Mouse (Mus musculus) liver, embryonic 12.5 days (tissue): Measurements from ENCODE around the gene Flnb. TPM values are rescaled to one million over a fixed set of nuclear protein-coding genes. Genes with fewer than 3 reads are reported as not detected.
A peak's percentile ranks its signal among the peaks of the same experiment; 100 is the strongest.

Experiments
- ATAC-seq: fragments of 200-750 bp; cut with Nextera tagmentation; 2 replicates; pipeline ENCODE4 v1.8.0; 2017; ENCODE audit warnings: moderate number of reproducible peaks, mild to moderate bottlenecking, moderate library complexity
- H3K27ac ChIP-seq: fragments of 300-500 bp; sonication (generic); 2 replicates; pipeline ENCODE4 v1.5.1; 2016; ENCODE audit warnings: mild to moderate bottlenecking
- H3K27me3 ChIP-seq: fragments of 300-500 bp; sonication (generic); replicated peaks from 2 replicates; pipeline ENCODE4 v1.6.1; 2016; ENCODE audit warnings: mild to moderate bottlenecking, moderate library complexity
- H3K36me3 ChIP-seq: fragments of 300-500 bp; sonication (generic); 2 replicates; pipeline ENCODE4 v1.6.1; 2016; ENCODE audit warnings: mild to moderate bottlenecking, moderate library complexity
- H3K4me1 ChIP-seq: fragments of 300-500 bp; sonication (generic); 2 replicates; pipeline ENCODE4 v1.6.1; 2016
- H3K4me2 ChIP-seq: fragments of 300-500 bp; sonication (generic); 2 replicates; pipeline ENCODE4 v1.6.1; 2016; ENCODE audit warnings: mild to moderate bottlenecking, moderate library complexity
- H3K4me3 ChIP-seq: fragments of 300-500 bp; sonication (generic); 2 replicates; pipeline ENCODE4 v1.5.1; 2016; ENCODE audit warnings: mild to moderate bottlenecking, moderate library complexity
- H3K9ac ChIP-seq: fragments of 300-500 bp; sonication (generic); 2 replicates; pipeline ENCODE4 v1.6.1; 2016; ENCODE audit warnings: mild to moderate bottlenecking, moderate library complexity
- H3K9me3 ChIP-seq: fragments of 300-500 bp; sonication (generic); replicated peaks from 2 replicates; pipeline ENCODE4 v1.6.1; 2016; ENCODE audit warnings: mild to moderate bottlenecking, moderate library complexity
- WGBS: fragments of 180-500 bp; shearing (Covaris S2); methylation state at CpG from one replicate; pipeline ENCODE4 v1.1.7; 2016; ENCODE audit not compliant: insufficient replicate concordance; 5-methylcytosine and 5-hydroxymethylcytosine counted together
- polyA plus RNA-seq: library from polyadenylated mRNA; unstranded; fragments of >200 nt; fragmentation: Nextera tagmentation; extraction: Ambion mirVana; gene quantifications from 2 replicates; pipeline ENCODE4 v1.2.1, GENCODE M21; 2016

Flnb gene
- polyA plus RNA-seq, 1 experiment from 2014 or later = 7.4 TPM

DNA sequence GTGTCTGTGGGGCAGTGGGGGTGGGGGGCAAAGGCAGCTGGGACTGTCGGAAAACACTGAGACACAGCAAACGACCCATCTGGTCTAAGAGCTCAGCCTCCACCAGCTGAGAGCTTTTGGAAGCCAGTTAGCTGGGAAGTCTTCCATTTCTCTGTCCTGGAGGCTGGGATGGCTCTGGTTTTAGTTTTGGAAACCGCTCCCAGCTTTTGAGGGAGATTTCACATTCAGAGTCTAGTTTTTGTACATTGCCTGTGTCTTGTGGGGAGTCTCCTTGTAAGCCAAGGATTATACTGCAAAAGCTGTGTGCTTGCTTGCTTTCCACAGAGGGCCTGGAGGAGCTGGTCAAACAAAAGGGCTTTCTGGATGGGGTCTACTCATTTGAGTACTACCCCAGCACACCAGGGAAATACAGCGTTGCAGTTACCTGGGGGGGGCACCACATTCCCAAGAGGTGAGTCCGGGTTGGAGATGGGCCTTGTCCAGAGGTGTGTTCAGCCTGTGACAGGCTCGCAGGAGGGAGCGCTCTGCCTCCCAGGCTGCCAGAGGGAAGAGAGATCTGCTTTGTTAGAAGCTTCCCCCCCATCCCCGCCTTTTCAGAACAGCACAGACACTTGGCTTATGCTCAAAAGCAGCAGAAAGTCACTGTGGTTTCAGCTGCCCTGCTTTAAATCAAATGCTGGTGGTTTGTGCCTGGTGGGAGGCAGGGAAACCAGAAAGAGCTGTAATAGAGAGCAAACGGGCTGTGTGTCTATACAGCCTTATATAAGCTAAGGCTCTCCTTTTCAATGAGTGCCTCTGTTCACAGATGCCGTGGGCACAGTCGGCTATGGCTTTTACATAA is 71.3 kb downstream of the Flnb start:
- ATAC-seq = no peak
- Histone ChIP-seq H3K36me3 (peaks cover 49% of the 10 kb centered on the region), H3K9me3 (no peaks in the 10 kb centered on the region), H3K9ac (no peak overlapping the region), H3K4me2 (no peak overlapping the region), H3K27me3 (no peaks in the 10 kb centered on the region), H3K4me3 (no peak overlapping the region), H3K27ac (0 out of 2 replicates have a peak overlapping the region, but pooled peaks have one; percentile 33), H3K4me1 (peaks cover 17% of the 10 kb centered on the region)
- 57% methylated on average over 11 of the region's 11 CpGs for WGBS

DNA sequence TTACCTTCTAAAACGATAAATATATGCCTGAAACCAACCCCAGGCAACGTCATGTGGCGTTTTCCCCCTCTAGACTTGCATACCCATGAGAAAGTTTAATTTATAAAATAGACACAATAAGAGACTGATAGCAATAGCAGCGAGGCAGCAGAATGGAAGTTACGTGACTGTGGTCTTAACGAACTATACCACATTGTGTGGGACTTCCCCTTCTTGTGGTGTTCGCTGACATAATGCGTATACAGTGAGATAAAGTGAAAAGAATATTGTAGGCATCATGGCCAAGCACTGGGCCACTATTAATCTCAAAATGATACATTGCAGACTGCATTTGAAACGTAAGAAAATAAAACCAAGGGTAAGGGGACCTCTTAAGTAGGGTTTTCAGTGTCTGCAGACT is 72.1 kb downstream of the Flnb start:
- 31% methylated on average over 9 of the region's 9 CpGs for WGBS
- no peak overlapping the region for H3K4me2 ChIP-seq

DNA sequence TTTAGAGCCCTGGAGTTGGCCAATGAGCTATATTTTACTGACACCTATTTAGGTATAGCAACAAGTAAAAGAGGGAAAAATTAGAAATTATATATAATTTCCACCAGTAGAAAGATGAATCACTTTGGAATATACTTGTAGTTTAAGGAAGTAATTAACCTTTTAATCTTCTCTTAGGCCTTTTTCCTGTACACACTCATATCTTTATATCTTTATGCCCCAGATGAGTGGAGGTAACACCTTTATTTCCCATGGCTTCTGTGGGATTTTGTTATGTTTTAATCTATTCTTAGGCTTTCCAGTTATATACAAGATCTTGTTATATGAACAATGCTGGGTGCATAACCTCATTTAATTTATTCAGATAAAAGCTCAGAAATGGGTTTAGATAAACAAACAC is 73.6 kb downstream of the Flnb start:
- Histone ChIP-seq H3K9ac (no peak overlapping the region), H3K27me3 (no peaks in the 10 kb centered on the region), H3K4me3 (no peak overlapping the region), H3K4me2 (no peak overlapping the region), H3K36me3 (peaks cover 52% of the 10 kb centered on the region), H3K27ac (no peak overlapping the region), H3K9me3 (no peaks in the 10 kb centered on the region), H3K4me1 (peaks cover 17% of the 10 kb centered on the region)
- no peak for ATAC-seq

More for the DNA sequence above, 72.1 kb downstream of the Flnb start:
- H3K4me1 ChIP-seq = peaks cover 17% of the 10 kb centered on the region
- H3K9ac ChIP-seq = no peak overlapping the region
- no peaks in the 10 kb centered on the region for H3K9me3 ChIP-seq
- H3K4me3 ChIP-seq = no peak overlapping the region
- no peak overlapping the region for H3K27ac ChIP-seq
- H3K27me3 ChIP-seq = no peaks in the 10 kb centered on the region
- peak; percentile 58; the same call in 1 of the 2 replicates for ATAC-seq
- H3K36me3 ChIP-seq = peaks cover 52% of the 10 kb centered on the region

DNA sequence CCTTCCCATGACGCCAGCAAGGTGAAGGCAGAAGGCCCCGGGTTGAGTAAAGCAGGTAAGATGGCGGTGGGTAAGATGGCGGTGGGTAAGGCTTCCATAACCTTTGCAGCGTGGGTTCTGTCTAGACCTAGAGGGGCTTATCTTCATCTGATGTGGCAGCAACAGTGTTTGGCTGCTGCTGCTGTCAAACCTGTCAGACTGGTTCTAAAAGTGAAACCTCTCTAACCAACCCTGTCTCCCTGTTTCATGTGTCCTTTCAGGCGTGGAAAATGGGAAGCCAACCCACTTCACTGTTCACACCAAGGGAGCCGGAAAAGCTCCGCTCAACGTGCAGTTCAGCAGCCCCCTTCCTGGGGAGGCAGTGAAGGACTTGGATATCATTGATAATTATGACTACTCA is 78.4 kb downstream of the Flnb start:
- no peak for ATAC-seq
- H3K27me3 ChIP-seq = no peaks in the 10 kb centered on the region
- H3K36me3 ChIP-seq = peaks cover 60% of the 10 kb centered on the region
- no peaks in the 10 kb centered on the region for H3K9me3 ChIP-seq
- no peak overlapping the region for H3K27ac ChIP-seq
- no peak overlapping the region for H3K9ac ChIP-seq
- 72% methylated on average over 9 of the region's 9 CpGs for WGBS
- no peaks in the 10 kb centered on the region for H3K4me1 ChIP-seq
- H3K4me3 ChIP-seq = no peak overlapping the region
- H3K4me2 ChIP-seq = no peak overlapping the region

DNA sequence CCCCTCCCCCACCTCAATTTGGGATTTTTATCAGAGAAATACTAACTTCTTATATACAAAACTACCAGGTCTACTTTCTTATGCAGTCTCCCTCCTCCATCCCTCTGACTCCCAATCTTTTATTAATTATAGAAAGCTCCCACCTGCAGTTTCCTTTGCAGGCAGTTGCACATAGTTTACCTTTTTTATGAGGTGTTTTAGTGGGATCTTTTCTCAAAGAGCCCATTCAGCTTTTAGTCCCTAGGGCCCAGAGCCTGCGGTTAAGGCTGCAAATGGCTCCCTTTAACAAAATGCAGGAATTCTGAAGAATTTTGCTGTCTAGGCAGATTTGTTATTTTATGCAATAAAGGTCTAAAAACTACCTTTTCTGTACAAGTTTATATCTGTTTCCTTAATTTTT is 78.9 kb downstream of the Flnb start:
- Histone ChIP-seq H3K4me3 (no peak overlapping the region), H3K9ac (no peak overlapping the region), H3K27me3 (no peaks in the 10 kb centered on the region), H3K27ac (no peak overlapping the region), H3K4me2 (no peak overlapping the region), H3K4me1 (no peaks in the 10 kb centered on the region), H3K36me3 (peaks cover 59% of the 10 kb centered on the region), H3K9me3 (no peaks in the 10 kb centered on the region)
- no peak for ATAC-seq
- WGBS = 86% methylated on average over 1 of the region's 1 CpGs

DNA sequence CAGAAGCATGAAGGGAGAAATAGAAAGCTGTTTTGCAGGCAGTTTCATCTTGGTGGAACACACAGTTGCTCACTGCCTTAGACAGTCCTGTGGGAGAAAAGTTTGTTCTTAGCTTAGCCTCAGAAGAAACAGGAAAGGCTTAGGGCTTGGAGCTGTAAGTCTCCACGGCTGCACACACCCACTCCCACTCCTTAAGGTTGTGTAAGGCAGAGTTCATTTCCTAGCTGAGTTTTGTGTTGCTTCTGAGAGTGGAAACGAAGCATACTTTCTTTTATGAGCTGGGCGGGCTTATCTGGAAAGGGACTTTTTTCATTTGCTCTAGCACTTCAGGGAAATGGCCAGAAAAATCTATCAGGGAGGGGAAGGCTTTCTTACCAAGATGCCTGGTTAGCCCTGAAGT is 82.2 kb downstream of the Flnb start:
- Histone ChIP-seq H3K36me3 (peaks cover 33% of the 10 kb centered on the region), H3K4me2 (no peak overlapping the region), H3K27ac (no peak overlapping the region), H3K9me3 (no peaks in the 10 kb centered on the region), H3K9ac (no peak overlapping the region), H3K27me3 (no peaks in the 10 kb centered on the region), H3K4me1 (no peaks in the 10 kb centered on the region), H3K4me3 (no peak overlapping the region)
- ATAC-seq = no peak
- 52% methylated on average over 3 of the region's 3 CpGs for WGBS

DNA sequence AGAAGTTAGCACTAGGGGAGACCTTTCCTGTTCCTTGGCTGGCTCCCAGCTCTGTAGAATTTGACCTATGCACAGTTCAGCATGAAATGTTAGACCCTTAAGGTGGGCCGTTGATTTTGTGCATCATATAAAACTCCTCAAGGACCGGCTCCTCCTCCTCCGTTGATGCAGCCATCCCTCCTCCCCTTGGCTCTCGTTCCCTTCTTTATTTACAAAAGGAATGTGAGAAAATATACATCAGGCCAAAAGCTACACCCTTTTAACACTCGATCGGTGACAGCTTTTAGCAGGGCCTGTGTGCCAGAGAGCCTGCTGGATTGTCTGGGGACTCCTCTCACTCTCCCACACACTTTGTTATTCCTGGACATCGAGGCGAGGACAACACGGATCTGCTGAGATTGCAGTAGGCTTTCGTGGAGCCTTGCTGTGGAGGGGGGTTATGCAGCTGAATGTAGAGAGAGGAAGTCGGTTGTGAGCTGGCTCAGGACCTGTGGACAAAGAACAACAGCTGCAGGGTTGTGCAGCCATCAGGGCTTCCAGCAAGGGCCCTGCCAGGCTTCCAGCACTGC is 82.8 kb downstream of the Flnb start:
- H3K9ac ChIP-seq = no peak overlapping the region
- H3K27ac ChIP-seq = no peak overlapping the region

DNA sequence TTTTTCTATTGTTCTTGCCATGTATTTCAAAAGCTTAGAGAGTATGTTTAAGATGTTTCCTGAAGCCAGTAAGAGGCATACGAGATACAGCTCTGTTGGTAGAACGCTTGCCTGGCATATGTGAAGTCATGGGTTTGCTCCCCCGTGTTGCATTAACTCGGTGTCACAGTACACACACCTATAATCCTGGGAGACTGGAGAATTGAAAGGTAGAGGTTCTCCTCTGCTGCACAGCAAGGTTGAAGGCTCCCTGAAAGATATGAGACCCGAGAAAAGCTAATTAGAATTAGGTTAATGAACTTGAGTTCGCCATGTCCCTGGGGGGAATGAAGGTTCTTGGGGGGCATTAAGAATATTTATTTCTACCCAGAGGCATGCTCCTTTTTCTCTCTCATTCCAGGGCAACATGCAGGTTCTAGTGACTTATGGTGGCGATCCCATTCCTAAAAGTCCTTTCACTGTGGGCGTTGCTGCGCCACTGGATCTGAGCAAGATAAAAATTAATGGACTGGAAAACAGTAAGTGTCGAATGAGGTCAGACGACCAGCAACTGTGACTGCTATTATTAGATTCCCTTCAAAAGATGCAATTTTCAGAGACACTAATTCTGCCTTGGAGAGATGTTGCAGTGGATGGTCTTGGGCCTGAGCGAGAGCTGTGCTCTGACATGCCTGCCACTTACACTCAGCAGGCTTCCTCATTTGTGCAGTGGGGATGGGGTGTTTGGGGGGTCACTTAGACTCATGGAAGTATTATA is 83.9 kb downstream of the Flnb start:
- WGBS = 71% methylated on average over 12 of the region's 12 CpGs
- H3K4me1 ChIP-seq = no peaks in the 10 kb centered on the region
- H3K4me2 ChIP-seq = no peak overlapping the region
- no peak for ATAC-seq
- H3K27me3 ChIP-seq = no peaks in the 10 kb centered on the region
- no peaks in the 10 kb centered on the region for H3K9me3 ChIP-seq
- H3K27ac ChIP-seq = no peak overlapping the region
- no peak overlapping the region for H3K9ac ChIP-seq
- H3K4me3 ChIP-seq = no peak overlapping the region
- H3K36me3 ChIP-seq = peaks cover 37% of the 10 kb centered on the region

More for the DNA sequence above, 82.8 kb downstream of the Flnb start:
- Histone ChIP-seq H3K9me3 (no peaks in the 10 kb centered on the region), H3K4me3 (no peak overlapping the region), H3K36me3 (peaks cover 35% of the 10 kb centered on the region), H3K27me3 (no peaks in the 10 kb centered on the region), H3K4me2 (no peak overlapping the region), H3K4me1 (no peaks in the 10 kb centered on the region)
- 76% methylated on average over 11 of the region's 11 CpGs for WGBS
- no peak for ATAC-seq

DNA sequence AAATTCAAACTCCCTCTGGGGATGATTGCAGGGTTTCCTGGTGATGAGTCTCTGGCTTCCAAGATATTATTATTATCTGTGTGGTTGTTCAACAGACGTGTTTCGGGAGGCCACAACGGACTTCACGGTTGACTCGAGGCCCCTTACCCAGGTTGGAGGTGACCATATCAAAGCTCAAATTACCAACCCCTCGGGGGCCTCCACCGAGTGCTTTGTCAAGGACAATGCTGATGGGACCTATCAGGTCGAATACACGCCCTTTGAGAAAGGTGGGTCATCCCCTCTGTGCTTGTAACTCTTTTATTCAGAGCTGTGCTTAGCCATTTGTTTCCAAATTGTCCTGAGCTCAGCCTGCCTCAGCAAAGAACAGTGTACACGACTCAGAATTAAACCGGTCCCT is 89.3 kb downstream of the Flnb start:
- no peak overlapping the region for H3K9ac ChIP-seq
- H3K27ac ChIP-seq = no peak overlapping the region
- peak; percentile 27; the same call in 1 of the 2 replicates for ATAC-seq
- H3K4me1 ChIP-seq = no peaks in the 10 kb centered on the region; the same call in 1 of the 2 replicates
- no peaks in the 10 kb centered on the region for H3K9me3 ChIP-seq
- 45% methylated on average over 11 of the region's 11 CpGs for WGBS
- no peak overlapping the region for H3K4me2 ChIP-seq
- H3K36me3 ChIP-seq = peaks cover 45% of the 10 kb centered on the region
- no peaks in the 10 kb centered on the region for H3K27me3 ChIP-seq
- H3K4me3 ChIP-seq = no peak overlapping the region

DNA sequence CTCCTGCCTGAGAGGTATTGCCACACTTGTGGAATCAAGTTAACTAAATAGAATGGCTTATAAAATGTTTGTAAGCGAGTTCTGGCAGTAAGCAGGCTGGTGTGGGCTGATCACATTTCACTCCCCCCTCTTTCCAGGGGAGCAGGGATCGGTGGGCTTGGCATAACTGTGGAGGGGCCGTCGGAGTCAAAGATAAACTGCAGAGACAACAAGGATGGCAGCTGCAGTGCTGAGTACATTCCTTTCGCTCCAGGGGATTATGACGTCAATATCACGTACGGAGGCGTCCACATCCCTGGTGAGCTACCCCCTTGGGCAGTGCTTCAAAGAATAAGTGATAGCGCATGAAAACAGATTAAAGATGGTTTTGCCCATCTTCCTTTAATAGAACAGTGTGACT is 91.7 kb downstream of the Flnb start:
- H3K36me3 ChIP-seq = peaks cover 46% of the 10 kb centered on the region
- no peaks in the 10 kb centered on the region for H3K27me3 ChIP-seq
- WGBS = 75% methylated on average over 10 of the region's 10 CpGs
- H3K4me1 ChIP-seq = peaks cover 7% of the 10 kb centered on the region
- H3K9ac ChIP-seq = no peak overlapping the region
- H3K4me2 ChIP-seq = no peak overlapping the region
- no peak for ATAC-seq
- H3K4me3 ChIP-seq = no peak overlapping the region
- H3K9me3 ChIP-seq = no peaks in the 10 kb centered on the region
- no peak overlapping the region for H3K27ac ChIP-seq

DNA sequence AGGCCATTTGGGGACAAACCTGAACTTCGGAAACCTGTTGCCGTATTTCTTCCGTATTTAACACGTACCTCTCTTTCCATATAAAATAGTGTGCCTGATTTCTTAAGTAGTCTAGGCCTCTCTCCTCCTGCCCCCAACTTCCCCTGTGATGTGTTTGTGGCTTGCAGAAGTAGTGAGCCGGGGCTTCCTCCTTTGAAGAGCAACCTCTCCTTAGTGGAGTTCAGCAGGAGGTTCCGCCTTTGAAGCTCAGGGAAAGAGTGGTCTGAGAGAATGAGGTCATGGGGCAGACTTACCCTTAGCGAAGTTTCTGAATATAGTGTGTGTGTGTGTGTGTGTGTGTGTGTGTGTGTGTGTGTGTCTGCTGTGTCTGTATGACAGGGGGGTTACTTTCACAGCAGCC is 96.1 kb downstream of the Flnb start:
- 54% methylated on average over 7 of the region's 7 CpGs for WGBS
- Histone ChIP-seq H3K4me3 (no peak overlapping the region), H3K27me3 (no peaks in the 10 kb centered on the region), H3K27ac (no peak overlapping the region), H3K4me2 (no peak overlapping the region), H3K9me3 (no peaks in the 10 kb centered on the region), H3K4me1 (peaks cover 11% of the 10 kb centered on the region), H3K36me3 (peaks cover 47% of the 10 kb centered on the region), H3K9ac (no peak overlapping the region)
- ATAC-seq = 0 out of 2 replicates have a peak, but pooled peaks have one; percentile 22

DNA sequence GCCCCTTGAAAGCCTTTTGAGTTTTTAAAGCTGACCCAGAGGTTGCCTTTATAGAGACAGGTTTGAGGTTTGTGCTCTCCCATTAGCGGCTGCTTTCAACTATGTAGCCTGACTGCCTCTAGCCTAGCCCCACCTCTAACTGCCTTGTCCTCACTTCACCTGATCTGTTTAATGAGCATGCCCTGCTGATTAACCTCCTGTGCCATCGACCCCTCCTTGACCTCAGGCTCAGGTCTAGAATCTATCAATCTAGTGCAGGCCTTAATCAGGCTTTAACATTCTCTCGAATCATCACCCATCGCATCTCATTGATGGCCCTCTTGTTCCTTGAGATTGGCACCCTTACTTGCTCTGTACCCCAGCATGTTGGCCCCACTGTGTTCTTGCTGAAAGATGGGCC is 96.7 kb downstream of the Flnb start:
- Histone ChIP-seq H3K4me1 (peaks cover 11% of the 10 kb centered on the region), H3K4me2 (no peak overlapping the region), H3K27ac (no peak overlapping the region), H3K9me3 (no peaks in the 10 kb centered on the region), H3K36me3 (peaks cover 49% of the 10 kb centered on the region), H3K4me3 (no peak overlapping the region), H3K27me3 (no peaks in the 10 kb centered on the region), H3K9ac (no peak overlapping the region)
- 59% methylated on average over 4 of the region's 4 CpGs for WGBS
- ATAC-seq = peak; percentile 36; the same call in 1 of the 2 replicates
